16 mouse cellular contexts compared by ENCODE assay signal in the genomic region with DNA sequence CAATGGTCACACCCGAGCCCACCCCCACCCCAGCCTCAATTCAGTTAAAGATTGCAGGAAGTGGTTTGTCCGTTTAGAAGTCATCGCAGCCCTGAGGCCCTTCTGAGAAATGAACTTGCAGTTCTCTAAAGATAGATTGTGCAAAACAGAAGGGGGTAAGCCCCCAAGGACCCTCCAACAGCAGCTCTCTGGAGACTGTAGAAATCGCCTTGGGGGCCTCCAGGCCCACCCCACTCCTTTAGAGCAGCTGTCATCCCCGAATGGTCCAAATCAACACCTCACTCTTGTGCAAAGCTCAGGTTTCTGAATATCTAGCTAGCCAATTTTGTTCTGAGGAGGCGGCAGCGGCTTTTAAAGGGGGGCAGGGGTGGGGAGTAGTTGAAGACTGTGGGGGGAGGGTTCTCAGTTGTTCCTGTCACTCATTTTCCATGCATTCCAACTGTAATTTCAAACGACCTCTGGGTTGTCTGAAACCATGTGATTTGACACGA.
DNase-seq lines count a peak whose midpoint lies in the region; ATAC-seq and TF ChIP-seq lines count a peak whose summit lies in the region.
"Had no signal": no experiment of that assay in that cellular context is flagged by ENCODE, and none has a peak within 500 bp of the region (broad histone marks: within the 10 kb centered on the region; RNA-seq: fewer than 3 reads in every experiment).

No protein-coding gene starts in this region.

- no peak for TF ChIP-seq POLR2A in bone marrow, adult 2 months (IDR thresholded peaks at IDR 0.05; ENCODE audit: borderline replicate concordance, control insufficient read depth, low read depth, low read length)

- ATAC-seq in liver, postnatal 0 days, result peak; percentile 29; the same call in 1 of the 2 replicates
- ATAC-seq in midbrain, embryonic 15.5 days (replicated peaks), result no peak
- ATAC-seq in midbrain, embryonic 16.5 days, result no peak

- TF ChIP-seq CTCF in gastrocnemius, adult 2 months (IDR thresholded peaks at IDR 0.05), result no peak
- TF ChIP-seq CTCF in bone marrow, adult 2 months (IDR thresholded peaks at IDR 0.05; ENCODE audit: control insufficient read depth, insufficient read depth, low read length), result no peak
- no peak for TF ChIP-seq CTCF in liver, postnatal 0 days (IDR thresholded peaks at IDR 0.05; ENCODE audit: low read depth)

- H3K4me1 ChIP-seq in bone marrow, adult 2 months (ENCODE audit: control insufficient read depth, insufficient read depth, low read length), result peaks cover 4% of the 10 kb centered on the region
- peaks cover 4% of the 10 kb centered on the region for H3K4me1 ChIP-seq in limb, embryonic 10.5 days
- H3K4me1 ChIP-seq in liver, postnatal 0 days (ENCODE audit: insufficient read depth), result peaks cover 7% of the 10 kb centered on the region; the same call in 1 of the 2 replicates
- H3K4me1 ChIP-seq in midbrain, embryonic 15.5 days, result no peaks in the 10 kb centered on the region
- H3K4me1 ChIP-seq in midbrain, embryonic 16.5 days (ENCODE audit: control insufficient read depth, insufficient read depth, low read length), result no peaks in the 10 kb centered on the region
- H3K4me1 ChIP-seq: hindbrain, embryonic 13.5 days; neural tube, embryonic 13.5 days had no signal

- peak; percentile 37 for DNase-seq in gastrocnemius, adult 2 months
- no peak for DNase-seq in gastrocnemius, postnatal 36 days
- peak; percentile 29 for DNase-seq in limb, embryonic 10.5 days (ENCODE audit: low spot score)
- DNase-seq in liver, postnatal 0 days, result peak; percentile 20
- no peak for DNase-seq in adrenal gland, adult (ENCODE audit: inconsistent age in 2 of 2, low spot score in 1 of 2)
- DNase-seq: B cell, adult 2 months; cerebellum, adult 11 months; lung, postnatal 10 days; midbrain, embryonic 14.5 days; retina, postnatal 1 day had no signal

- no peak overlapping the region for H3K4me2 ChIP-seq in liver, postnatal 0 days (ENCODE audit: low read depth, low read length)
- H3K4me2 ChIP-seq in midbrain, embryonic 15.5 days, result no peak overlapping the region
- H3K4me2 ChIP-seq in midbrain, embryonic 16.5 days (ENCODE audit: low read length), result no peak overlapping the region
- H3K4me2 ChIP-seq: heart, embryonic 12.5 days; hindbrain, embryonic 13.5 days; neural tube, embryonic 13.5 days had no signal

- no peak overlapping the region for H3K4me3 ChIP-seq in gastrocnemius, adult 2 months
- H3K4me3 ChIP-seq in bone marrow, adult 2 months (replicated peaks; ENCODE audit: control insufficient read depth, low read depth, low read length), result no peak overlapping the region
- H3K4me3 ChIP-seq in limb, embryonic 10.5 days, result no peak overlapping the region
- H3K4me3 ChIP-seq in liver, postnatal 0 days (ENCODE audit: low read depth, low read length), result no peak overlapping the region
- no peak overlapping the region for H3K4me3 ChIP-seq in midbrain, embryonic 15.5 days
- no peak overlapping the region for H3K4me3 ChIP-seq in midbrain, embryonic 16.5 days (ENCODE audit: low read depth, low read length)
- H3K4me3 ChIP-seq: heart, embryonic 12.5 days; hindbrain, embryonic 13.5 days; neural tube, embryonic 13.5 days had no signal

- 8% methylated on average over 9 of the region's 9 CpGs for WGBS in bone marrow, adult 2 months
- WGBS in limb, embryonic 10.5 days, result 80% methylated on average over 9 of the region's 9 CpGs
- WGBS in liver, postnatal 0 days (ENCODE audit: insufficient replicate concordance), result 34% methylated on average over 9 of the region's 9 CpGs
- 84% methylated on average over 9 of the region's 9 CpGs for WGBS in midbrain, embryonic 15.5 days
- WGBS in midbrain, embryonic 16.5 days, result 85% methylated on average over 9 of the region's 9 CpGs

- H3K9me3 ChIP-seq in limb, embryonic 10.5 days (replicated peaks), result no peaks in the 10 kb centered on the region
- no peaks in the 10 kb centered on the region for H3K9me3 ChIP-seq in liver, postnatal 0 days (ENCODE audit: low read length)
- no peaks in the 10 kb centered on the region for H3K9me3 ChIP-seq in midbrain, embryonic 15.5 days
- H3K9me3 ChIP-seq in midbrain, embryonic 16.5 days (replicated peaks; ENCODE audit: control insufficient read depth, low read length, poor library complexity, severe bottlenecking), result no peaks in the 10 kb centered on the region
- H3K9me3 ChIP-seq: heart, embryonic 12.5 days; hindbrain, embryonic 13.5 days; neural tube, embryonic 13.5 days had no signal

- no peaks in the 10 kb centered on the region for H3K27me3 ChIP-seq in limb, embryonic 10.5 days (ENCODE audit: low read depth, poor library complexity, severe bottlenecking)
- no peaks in the 10 kb centered on the region for H3K27me3 ChIP-seq in liver, postnatal 0 days (ENCODE audit: insufficient read depth, low read length)
- H3K27me3 ChIP-seq in midbrain, embryonic 15.5 days (replicated peaks), result no peaks in the 10 kb centered on the region
- H3K27me3 ChIP-seq in midbrain, embryonic 16.5 days (ENCODE audit: control insufficient read depth, insufficient read depth, low read depth, low read length), result no peaks in the 10 kb centered on the region; the same call in none of the 2 replicates
- H3K27me3 ChIP-seq: hindbrain, embryonic 13.5 days; neural tube, embryonic 13.5 days had no signal

- intact Hi-C loops in gastrocnemius, adult 2 months (cut with DNase I), result loop anchor here (10.0 kb wide), 1 partner anchor 653 kb away; no protein-coding TSS in a partner anchor
- intact Hi-C loops in gastrocnemius, postnatal 36 days (cut with DNase I), result no loop called here

- peak; percentile 54; the same call in 1 of the 2 replicates for TF ChIP-seq EP300 in liver, postnatal 0 days (IDR thresholded peaks at IDR 0.05; ENCODE audit: low read depth)

- no peak overlapping the region for H3K27ac ChIP-seq in gastrocnemius, adult 2 months
- H3K27ac ChIP-seq in bone marrow, adult 2 months (ENCODE audit: control insufficient read depth, insufficient read depth, low read depth, low read length, poor library complexity), result peak overlapping the region; percentile 68
- H3K27ac ChIP-seq in limb, embryonic 10.5 days, result no peak overlapping the region
- H3K27ac ChIP-seq in liver, postnatal 0 days (ENCODE audit: low read depth), result no peak overlapping the region
- H3K27ac ChIP-seq in midbrain, embryonic 15.5 days, result no peak overlapping the region
- no peak overlapping the region for H3K27ac ChIP-seq in midbrain, embryonic 16.5 days (ENCODE audit: low read length)
- H3K27ac ChIP-seq: hindbrain, embryonic 13.5 days; neural tube, embryonic 13.5 days had no signal

- H3K36me3 ChIP-seq in limb, embryonic 10.5 days, result no peaks in the 10 kb centered on the region
- no peaks in the 10 kb centered on the region for H3K36me3 ChIP-seq in liver, postnatal 0 days (replicated peaks; ENCODE audit: insufficient read depth, low read length)
- H3K36me3 ChIP-seq in midbrain, embryonic 15.5 days (replicated peaks), result no peaks in the 10 kb centered on the region
- H3K36me3 ChIP-seq in midbrain, embryonic 16.5 days (ENCODE audit: control insufficient read depth, insufficient read depth, low read length), result no peaks in the 10 kb centered on the region
- H3K36me3 ChIP-seq: heart, embryonic 12.5 days; hindbrain, embryonic 13.5 days; neural tube, embryonic 13.5 days had no signal

- H3K9ac ChIP-seq in liver, postnatal 0 days (replicated peaks), result no peak overlapping the region
- no peak overlapping the region for H3K9ac ChIP-seq in midbrain, embryonic 15.5 days
- no peak overlapping the region for H3K9ac ChIP-seq in midbrain, embryonic 16.5 days (ENCODE audit: low read depth, low read length)
- H3K9ac ChIP-seq: heart, embryonic 12.5 days; hindbrain, embryonic 13.5 days; neural tube, embryonic 13.5 days had no signal

Comparison
In these comparisons a context has a peak if more than half of its experiments do, and no peak if none do; other contexts are left out.
1. DNase-seq: peak in gastrocnemius, adult 2 months (single experiment), limb, embryonic 10.5 days (single experiment) and liver, postnatal 0 days (single experiment); none in gastrocnemius, postnatal 36 days (0 of 2) and adrenal gland, adult (0 of 2).